In genomic region chr6:36645415-36645814, GRCm38 (mm10) we compare ENCODE assay signal across 28 mouse cellular contexts.
DNase-seq lines count a peak whose midpoint lies in the region; ATAC-seq lines count a peak whose summit lies in the region.
"Had no signal": no experiment of that assay in that cellular context is flagged by ENCODE, and none has a peak within 500 bp of the region (broad histone marks: within the 10 kb centered on the region; RNA-seq: fewer than 3 reads in every experiment).

No protein-coding gene starts in this region.

- H3K36me3 ChIP-seq in hindbrain, embryonic 15.5 days, result no peaks in the 10 kb centered on the region
- H3K36me3 ChIP-seq in hindbrain, embryonic 11.5 days (ENCODE audit: control insufficient read depth, insufficient read depth, low read length), result no peaks in the 10 kb centered on the region
- no peaks in the 10 kb centered on the region for H3K36me3 ChIP-seq in forebrain, embryonic 13.5 days (ENCODE audit: poor library complexity, severe bottlenecking)
- H3K36me3 ChIP-seq: G1E; heart, embryonic 12.5 days; intestine, embryonic 15.5 days; liver, embryonic 15.5 days; lung, embryonic 15.5 days; stomach, embryonic 15.5 days had no signal

- no peak overlapping the region for H3K9ac ChIP-seq in hindbrain, embryonic 15.5 days
- H3K9ac ChIP-seq in hindbrain, embryonic 11.5 days (ENCODE audit: low read depth, low read length), result no peak overlapping the region
- no peak overlapping the region for H3K9ac ChIP-seq in forebrain, embryonic 13.5 days
- H3K9ac ChIP-seq: heart, embryonic 12.5 days; intestine, embryonic 15.5 days; liver, embryonic 15.5 days; lung, embryonic 15.5 days; stomach, embryonic 15.5 days had no signal

- no peaks in the 10 kb centered on the region for H3K27me3 ChIP-seq in hindbrain, embryonic 15.5 days
- no peaks in the 10 kb centered on the region for H3K27me3 ChIP-seq in hindbrain, embryonic 11.5 days (ENCODE audit: control insufficient read depth, insufficient read depth, low read length)
- no peaks in the 10 kb centered on the region for H3K27me3 ChIP-seq in forebrain, embryonic 13.5 days
- H3K27me3 ChIP-seq: heart, embryonic 12.5 days; intestine, embryonic 15.5 days; liver, embryonic 15.5 days; lung, embryonic 15.5 days; Patski; stomach, embryonic 15.5 days had no signal

- no peak for ATAC-seq in hindbrain, embryonic 15.5 days (ENCODE audit: low FRiP score, low read depth)
- no peak for ATAC-seq in hindbrain, embryonic 11.5 days (ENCODE audit: low FRiP score)
- no peak; the same call in 1 of the 2 replicates for ATAC-seq in forebrain, embryonic 13.5 days
- ATAC-seq in erythroid progenitor cell, adult 5-6 weeks (replicated peaks; ENCODE audit: low FRiP score, poor library complexity, severe bottlenecking), result no peak
- ATAC-seq: intestine, embryonic 15.5 days; Patski had no signal

- H3K27ac ChIP-seq in hindbrain, embryonic 15.5 days (replicated peaks), result peak overlapping the region; percentile 42; the same call in 1 of the 2 replicates
- no peak overlapping the region for H3K27ac ChIP-seq in hindbrain, embryonic 11.5 days (ENCODE audit: low read depth, low read length)
- H3K27ac ChIP-seq in forebrain, embryonic 13.5 days, result peak overlapping the region; percentile 69
- H3K27ac ChIP-seq: gastrocnemius, adult 2 months; heart, adult 2 months; intestine, embryonic 15.5 days; kidney, postnatal 0 days; liver, embryonic 15.5 days; lung, embryonic 15.5 days; stomach, embryonic 15.5 days had no signal

- no peak overlapping the region for H3K4me3 ChIP-seq in hindbrain, embryonic 15.5 days
- H3K4me3 ChIP-seq in hindbrain, embryonic 11.5 days (ENCODE audit: low read depth, low read length), result no peak overlapping the region
- H3K4me3 ChIP-seq in forebrain, embryonic 13.5 days, result no peak overlapping the region
- H3K4me3 ChIP-seq: erythroblast, embryonic 14.5 days; gastrocnemius, adult 2 months; heart, adult 2 months; heart, embryonic 12.5 days; intestine, embryonic 15.5 days; liver, embryonic 15.5 days; lung, embryonic 15.5 days; stomach, embryonic 15.5 days had no signal

- peak; percentile 3 for DNase-seq in adrenal gland, postnatal 10 days
- no peak for DNase-seq in adrenal gland, adult 18-20 months (ENCODE audit: low spot score in 2 of 2)
- DNase-seq in hindbrain, embryonic 11.5 days (ENCODE audit: low spot score), result no peak
- peak; percentile 11 for DNase-seq in 3T3-L1 (ENCODE audit: low read depth, low spot score)
- no peak for DNase-seq in right cerebral cortex, postnatal 14 days
- DNase-seq: adrenal gland, adult 2 months; cerebellum, adult 2 months; cerebellum, postnatal 14 days; gastrocnemius, adult 2 months; gastrocnemius, postnatal 36 days; heart, adult 2 months; kidney, adult 8-10 months; kidney, postnatal 4 days; liver; right cerebral cortex, postnatal 25 days had no signal

- H3K4me1 ChIP-seq in hindbrain, embryonic 15.5 days (replicated peaks), result peaks cover 8% of the 10 kb centered on the region
- H3K4me1 ChIP-seq in hindbrain, embryonic 11.5 days (replicated peaks; ENCODE audit: control insufficient read depth, insufficient read depth, low read length), result 0 out of 2 replicates have a peak, but pooled peaks cover 2% of the 10 kb centered on the region
- H3K4me1 ChIP-seq in forebrain, embryonic 13.5 days, result peaks cover 21% of the 10 kb centered on the region
- H3K4me1 ChIP-seq: intestine, embryonic 15.5 days; liver, embryonic 15.5 days; lung, embryonic 15.5 days; stomach, embryonic 15.5 days had no signal

- WGBS in hindbrain, embryonic 15.5 days, result 58% methylated on average over 2 of the region's 2 CpGs
- 66% methylated on average over 2 of the region's 2 CpGs for WGBS in hindbrain, embryonic 11.5 days
- 39% methylated on average over 2 of the region's 2 CpGs for WGBS in forebrain, embryonic 13.5 days

- no peaks in the 10 kb centered on the region for H3K9me3 ChIP-seq in hindbrain, embryonic 15.5 days
- no peaks in the 10 kb centered on the region for H3K9me3 ChIP-seq in hindbrain, embryonic 11.5 days (ENCODE audit: control insufficient read depth, low read length)
- H3K9me3 ChIP-seq in forebrain, embryonic 13.5 days (replicated peaks), result no peaks in the 10 kb centered on the region
- H3K9me3 ChIP-seq: G1E; heart, embryonic 12.5 days; intestine, embryonic 15.5 days; liver, embryonic 15.5 days; lung, embryonic 15.5 days; stomach, embryonic 15.5 days had no signal

- no peak overlapping the region for H3K4me2 ChIP-seq in hindbrain, embryonic 15.5 days
- no peak overlapping the region for H3K4me2 ChIP-seq in hindbrain, embryonic 11.5 days (replicated peaks; ENCODE audit: low read depth, low read length)
- no peak overlapping the region; the same call in 1 of the 2 replicates for H3K4me2 ChIP-seq in forebrain, embryonic 13.5 days
- H3K4me2 ChIP-seq: heart, embryonic 12.5 days; intestine, embryonic 15.5 days; liver, embryonic 15.5 days; lung, embryonic 15.5 days; midbrain, embryonic 11.5 days; stomach, embryonic 15.5 days had no signal

Comparison
In these comparisons a context has a peak if more than half of its experiments do, and no peak if none do; other contexts are left out.
1. DNase-seq: peak in adrenal gland, postnatal 10 days (single experiment) and 3T3-L1 (single experiment); none in adrenal gland, adult 18-20 months (0 of 2), hindbrain, embryonic 11.5 days (single experiment) and right cerebral cortex, postnatal 14 days (single experiment).